Mouse (Mus musculus) mammary gland, adult 2 months (tissue): ENCODE measurements around the gene Entpd6. TPM values are rescaled to one million over a fixed set of nuclear protein-coding genes. Genes with fewer than 3 reads are reported as not detected.

Experiments used
- polyA plus RNA-seq: library from polyadenylated mRNA; depleted of rRNA; stranded (reverse); fragments of >200 nt; gene quantifications from 2 replicates; pipeline ENCODE4 v1.2.3, GENCODE M21; 2012; ENCODE audit warnings: low replicate concordance; rRNA removed

Gene Entpd6
- polyA plus RNA-seq, result 46.0 and 55.1 TPM in 2 replicates

DNA sequence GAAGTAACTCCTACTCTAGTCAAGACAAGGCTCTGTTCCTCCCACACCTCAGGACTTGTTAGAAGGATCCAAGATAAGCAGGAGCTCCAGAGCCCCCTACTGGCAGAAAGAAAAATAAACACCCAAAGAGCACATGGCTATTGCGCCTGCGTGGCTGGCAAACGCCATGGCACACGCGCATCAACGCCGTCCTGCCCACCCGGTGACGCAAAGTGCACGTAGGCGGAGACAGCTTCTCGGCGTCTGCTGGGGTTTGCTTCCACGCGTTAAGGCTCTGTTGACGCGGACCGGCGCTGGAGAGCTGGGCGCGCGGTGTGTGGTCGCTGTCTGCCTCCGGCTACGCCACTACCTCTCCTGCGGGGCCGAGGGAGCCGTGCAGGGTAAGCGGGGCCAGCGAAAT, at the start of gene Entpd6:
Gene Entpd6 (plus strand): TSS at position 189 of the 400 bp plus-strand sequence.

GRCm38 (mm10) chr2:150786251-150787180, 37.7 kb downstream of the Entpd6 start, which contains the start of gene Pygb:
Gene Pygb (plus strand): TSS chr2:150786735.

Other genes starting within 250 kb of the Entpd6 start
- gene Cst7, start 178.6 kb upstream of the Entpd6 start, polyA plus RNA-seq, result 12.9 and 17.0 TPM in 2 replicates
- 77.5 and 94.2 TPM in 2 replicates for gene Apmap, start 140.5 kb upstream of the Entpd6 start, polyA plus RNA-seq
- gene Acss1, start 80.5 kb upstream of the Entpd6 start, polyA plus RNA-seq, result 67.1 and 85.9 TPM in 2 replicates
- gene Vsx1, start 59.7 kb upstream of the Entpd6 start, polyA plus RNA-seq, result not detected in 2 replicates
- gene Pygb, start 37.7 kb downstream of the Entpd6 start, polyA plus RNA-seq, result 78.6 and 88.9 TPM in 2 replicates
- gene Abhd12, start 155.7 kb downstream of the Entpd6 start, polyA plus RNA-seq, result 67.3 and 90.2 TPM in 2 replicates
- 0.97 and 1.3 TPM in 2 replicates for gene Gins1, start 156.4 kb downstream of the Entpd6 start, polyA plus RNA-seq